Mouse (Mus musculus) testis, adult 2 months (tissue): ENCODE data around the gene Anp32e. TPM values are rescaled to one million over a fixed set of nuclear protein-coding genes. Genes with fewer than 3 reads are reported as not detected.
"Not testable (repeated sequence)": the region's sequence is repeated elsewhere in the genome, so short reads cannot be mapped to it uniquely, and the experiment has no call there.

Experiments used
- H3K27ac ChIP-seq: fragments of 200-500 bp; 2 replicates; pipeline ENCODE4 v1.5.1; 2012; ENCODE audit warnings: low read depth, low read length; ENCODE audit not compliant: control insufficient read depth, insufficient read depth
- H3K27me3 ChIP-seq: fragments of 200-500 bp; 2 replicates; pipeline ENCODE4 v1.6.1; 2012; ENCODE audit warnings: mild to moderate bottlenecking, low read length, moderate library complexity; ENCODE audit not compliant: control insufficient read depth, insufficient read depth
- H3K36me3 ChIP-seq: fragments of 200-500 bp; 2 replicates; pipeline ENCODE4 v1.6.1; 2012; ENCODE audit warnings: mild to moderate bottlenecking, low read length; ENCODE audit not compliant: control insufficient read depth, insufficient read depth
- H3K4me1 ChIP-seq: fragments of 200-500 bp; 2 replicates; pipeline ENCODE4 v1.6.1; 2012; ENCODE audit warnings: low read length; ENCODE audit not compliant: control insufficient read depth, insufficient read depth
- H3K4me3 ChIP-seq: fragments of 200-500 bp; 2 replicates; pipeline ENCODE4 v1.5.1; 2012; ENCODE audit warnings: low read depth, mild to moderate bottlenecking, low read length, moderate library complexity, mixed read lengths; ENCODE audit not compliant: control insufficient read depth
- CTCF ChIP-seq: fragments of 200-500 bp; IDR thresholded peaks from 2 replicates; pipeline ENCODE4 v1.5.1; 2012; ENCODE audit warnings: low read depth, mild to moderate bottlenecking, inconsistent platforms, low read length, moderate library complexity; ENCODE audit not compliant: control insufficient read depth, insufficient read depth, insufficient replicate concordance
- POLR2A ChIP-seq: fragments of 200-500 bp; IDR thresholded peaks from 2 replicates; pipeline ENCODE4 v1.6.1; 2012; ENCODE audit warnings: low read depth, mild to moderate bottlenecking, inconsistent platforms, low read length, moderate library complexity; ENCODE audit not compliant: control insufficient read depth
- polyA plus RNA-seq: library from polyadenylated mRNA; depleted of rRNA; stranded (reverse); fragments of >200 nt; gene quantifications from 2 replicates; pipeline ENCODE4 v1.2.3, GENCODE M21; 2012

Anp32e gene
- polyA plus RNA-seq, 1 experiment: 6.0 TPM

- peaks cover 2% of the 10 kb centered on the region; the same call in 1 of the 2 replicates for H3K4me1 ChIP-seq
- H3K4me3 ChIP-seq: no peak overlapping the region
- no peaks in the 10 kb centered on the region for H3K36me3 ChIP-seq
- H3K27me3 ChIP-seq: no peaks in the 10 kb centered on the region
- H3K27ac ChIP-seq: no peak overlapping the region
- TF ChIP-seq POLR2A: no peak
- no peak for TF ChIP-seq CTCF
These were observed 15.7 kb downstream of the Anp32e start for GRCm38 (mm10) chr3:95944742-95945141.

GRCm38 (mm10) chr3:95945731-95946240, 16.7 kb downstream of the Anp32e start:
- Histone ChIP-seq H3K4me1 (peaks cover 5% of the 10 kb centered on the region), H3K4me3 (peak overlapping the region; percentile 62), H3K27me3 (no peaks in the 10 kb centered on the region), H3K36me3 (no peaks in the 10 kb centered on the region), H3K27ac (no peak overlapping the region)
- TF ChIP-seq POLR2A: no peak
- no peak for TF ChIP-seq CTCF

GRCm38 (mm10) chr3:95948325-95948724, 19.3 kb downstream of the Anp32e start:
- no peaks in the 10 kb centered on the region for H3K27me3 ChIP-seq

GRCm38 (mm10) chr3:95950763-95951551, 21.9 kb downstream of the Anp32e start:
- H3K27me3 ChIP-seq: no peaks in the 10 kb centered on the region
- H3K4me1 ChIP-seq: peaks cover 9% of the 10 kb centered on the region
- no peaks in the 10 kb centered on the region for H3K36me3 ChIP-seq
- peak; percentile 83 for TF ChIP-seq POLR2A
- no peak for TF ChIP-seq CTCF
- H3K27ac ChIP-seq: peak overlapping the region; percentile 95
- peak overlapping the region; percentile 98 for H3K4me3 ChIP-seq

More at GRCm38 (mm10) chr3:95948325-95948724, 19.3 kb downstream of the Anp32e start:
- no peak overlapping the region for H3K27ac ChIP-seq
- no peak overlapping the region for H3K4me3 ChIP-seq
- no peaks in the 10 kb centered on the region for H3K36me3 ChIP-seq
- TF ChIP-seq POLR2A (no peak), CTCF (no peak)
- H3K4me1 ChIP-seq: peaks cover 9% of the 10 kb centered on the region

GRCm38 (mm10) chr3:95951566-95951965, 22.5 kb downstream of the Anp32e start:
- peak overlapping the region; percentile 93 for H3K27ac ChIP-seq
- H3K4me3 ChIP-seq: peak overlapping the region; percentile 98
- not testable (repeated sequence) for H3K36me3 ChIP-seq, H3K4me1 ChIP-seq, H3K27me3 ChIP-seq

- Histone ChIP-seq H3K36me3 (no peaks in the 10 kb centered on the region), H3K4me3 (no peak overlapping the region), H3K27ac (no peak overlapping the region), H3K27me3 (no peaks in the 10 kb centered on the region), H3K4me1 (peaks cover 9% of the 10 kb centered on the region)
- TF ChIP-seq POLR2A: no peak
- TF ChIP-seq CTCF: no peak
These were observed 24.0 kb downstream of the Anp32e start for GRCm38 (mm10) chr3:95953023-95953422.

GRCm38 (mm10) chr3:95953522-95953921, 24.5 kb downstream of the Anp32e start:
- no peaks in the 10 kb centered on the region for H3K36me3 ChIP-seq
- no peak overlapping the region for H3K4me3 ChIP-seq
- no peak overlapping the region for H3K27ac ChIP-seq
- H3K27me3 ChIP-seq: no peaks in the 10 kb centered on the region
- no peak for TF ChIP-seq CTCF
- TF ChIP-seq POLR2A: no peak
- H3K4me1 ChIP-seq: peaks cover 9% of the 10 kb centered on the region

GRCm38 (mm10) chr3:95954648-95955173, 25.7 kb downstream of the Anp32e start:
- H3K27me3 ChIP-seq, H3K4me3 ChIP-seq: not testable (repeated sequence)

More at GRCm38 (mm10) chr3:95954648-95955173, 25.7 kb downstream of the Anp32e start:
- not testable (repeated sequence) for H3K4me1 ChIP-seq, H3K27ac ChIP-seq, H3K36me3 ChIP-seq
